Mouse (Mus musculus) forebrain, postnatal 0 days (tissue): ENCODE measurements around the gene Pir. TPM values are rescaled to one million over a fixed set of nuclear protein-coding genes. Genes with fewer than 3 reads are reported as not detected.

Source experiments
- ATAC-seq: fragments of 200-750 bp; cut with Nextera tagmentation; 2 replicates; pipeline ENCODE4 v1.8.0; 2017; ENCODE audit warnings: mild to moderate bottlenecking, moderate library complexity
- DNase-seq: peaks from one replicate; pipeline ENCODE4 v3.0.0-alpha.2; 2015
- H3K27ac ChIP-seq: fragments of 300-500 bp; sonication (generic); 2 replicates; pipeline ENCODE4 v1.5.1; 2014; ENCODE audit warnings: low read depth, mild to moderate bottlenecking, antibody characterized with exemption, low read length, moderate library complexity, mixed read lengths
- H3K27me3 ChIP-seq: fragments of 300-500 bp; sonication (generic); 2 replicates; pipeline ENCODE4 v1.6.1; 2014; ENCODE audit warnings: mild to moderate bottlenecking, low read length, mixed read lengths; ENCODE audit not compliant: insufficient read depth
- H3K36me3 ChIP-seq: fragments of 300-500 bp; sonication (generic); 2 replicates; pipeline ENCODE4 v1.6.1; 2014; ENCODE audit warnings: mild to moderate bottlenecking, moderate library complexity; ENCODE audit not compliant: insufficient read depth
- H3K4me1 ChIP-seq: fragments of 300-500 bp; sonication (generic); 2 replicates; pipeline ENCODE4 v1.6.1; 2014; ENCODE audit warnings: antibody characterized with exemption; ENCODE audit not compliant: insufficient read depth
- H3K4me2 ChIP-seq: fragments of 300-500 bp; sonication (generic); 2 replicates; pipeline ENCODE4 v1.6.1; 2014; ENCODE audit warnings: low read depth, mild to moderate bottlenecking, moderate library complexity
- H3K4me3 ChIP-seq: fragments of 300-500 bp; sonication (generic); 2 replicates; pipeline ENCODE4 v1.5.1; 2014; ENCODE audit warnings: low read depth, low read length, mixed read lengths
- H3K9ac ChIP-seq: fragments of 300-500 bp; sonication (generic); 2 replicates; pipeline ENCODE4 v1.6.1; 2014; ENCODE audit warnings: mild to moderate bottlenecking
- H3K9me3 ChIP-seq: fragments of 300-500 bp; sonication (generic); 2 replicates; pipeline ENCODE4 v1.6.1; 2016; ENCODE audit warnings: low read length
- CTCF ChIP-seq: sonication (generic); IDR thresholded peaks from 2 replicates; pipeline ENCODE4 v1.5.1; 2016; ENCODE audit warnings: antibody characterized with exemption, control low read depth, low read depth
- WGBS: fragments of 180-500 bp; shearing (Covaris S2); extraction: QIAGEN DNeasy Blood & Tissue Kit; methylation state at CpG from one replicate; pipeline ENCODE4 v1.1.7; 2014; 5-methylcytosine and 5-hydroxymethylcytosine counted together
- polyA plus RNA-seq: library from polyadenylated mRNA; unstranded; fragments of >200 nt; fragmentation: Nextera tagmentation; extraction: Ambion mirVana; gene quantifications from 2 replicates; pipeline ENCODE4 v1.2.1, GENCODE M21; 2015
- total RNA-seq: library from RNA; depleted of rRNA; stranded (reverse); fragments of >200 nt; gene quantifications from 2 replicates; pipeline ENCODE4 v1.2.3, GENCODE M21; 2014

The Pir gene
- total and polyA plus RNA-seq, 2 experiments from 2014 or later = 3.1 to 6.1 TPM

DNA sequence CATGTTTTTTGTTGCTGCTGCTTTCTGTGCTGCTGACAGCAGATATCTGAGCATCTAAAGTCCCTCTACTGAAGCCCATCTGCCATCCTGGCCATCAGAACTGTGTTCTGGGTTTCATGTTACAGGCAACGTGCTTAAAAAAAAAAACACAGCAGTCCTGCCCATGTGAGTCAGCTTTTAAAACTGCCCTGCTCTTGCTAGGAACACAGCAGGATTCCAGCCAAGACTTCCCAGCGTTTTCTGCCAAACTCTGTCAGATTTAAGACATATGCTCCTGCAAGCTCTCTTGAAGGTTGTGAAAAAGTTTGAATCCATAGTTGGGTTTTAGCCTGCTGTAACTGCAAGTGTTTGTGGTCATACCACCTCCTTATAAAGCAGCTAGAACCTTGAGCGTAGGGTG lies 103.9 kb downstream of the Pir start, which contains the start of gene Vegfd:
Gene Vegfd (plus strand): TSS at position 298 of the 400 bp plus-strand sequence.
- TF ChIP-seq CTCF = no peak
- DNase-seq = peak; percentile 64
- no peak within 1 kb of the TSS for H3K9ac ChIP-seq
- no peaks in the 10 kb centered on the region for H3K9me3 ChIP-seq
- 29% methylated on average over 3 of the region's 3 CpGs for WGBS
- H3K4me2 ChIP-seq = no peak within 1 kb of the TSS
- no peaks in the 10 kb centered on the region for H3K36me3 ChIP-seq
- no peaks in the 10 kb centered on the region for H3K4me1 ChIP-seq
- no peak within 1 kb of the TSS for H3K4me3 ChIP-seq
- ATAC-seq = peak; percentile 62
- no peak within 1 kb of the TSS for H3K27ac ChIP-seq
- H3K27me3 ChIP-seq = no peaks in the 10 kb centered on the region

DNA sequence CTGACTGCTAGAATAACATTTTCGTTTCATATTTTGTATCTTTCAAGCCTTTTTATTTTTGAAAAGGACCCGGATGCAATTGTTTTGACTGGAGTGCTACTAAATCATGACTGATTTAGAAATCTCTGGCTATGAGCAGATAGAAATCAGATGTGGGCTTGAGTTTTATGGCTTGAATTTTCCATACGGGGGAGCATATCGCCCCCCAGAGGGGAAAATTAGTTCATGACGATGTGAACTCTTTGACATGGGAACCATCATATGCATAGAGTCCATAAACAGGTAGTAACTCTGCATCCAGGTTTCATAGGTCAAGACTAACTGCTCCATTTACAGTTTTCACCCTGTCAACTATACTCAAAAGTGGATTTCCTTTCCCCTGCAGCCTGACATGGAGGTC lies 105.4 kb downstream of the Pir start:
- Histone ChIP-seq H3K27ac (no peak overlapping the region), H3K9ac (no peak overlapping the region), H3K9me3 (no peaks in the 10 kb centered on the region), H3K4me3 (no peak overlapping the region), H3K27me3 (no peaks in the 10 kb centered on the region), H3K36me3 (no peaks in the 10 kb centered on the region), H3K4me1 (no peaks in the 10 kb centered on the region), H3K4me2 (no peak overlapping the region)
- ATAC-seq (no peak), DNase-seq (no peak)
- WGBS = 64% methylated on average over 5 of the region's 5 CpGs
- no peak for TF ChIP-seq CTCF

GRCm38 (mm10) chrX:164379721-164380120 lies 110.5 kb downstream of the Pir start:
- Histone ChIP-seq H3K36me3 (no peaks in the 10 kb centered on the region), H3K4me2 (no peak overlapping the region), H3K27me3 (no peaks in the 10 kb centered on the region), H3K9ac (no peak overlapping the region), H3K4me1 (no peaks in the 10 kb centered on the region), H3K9me3 (no peaks in the 10 kb centered on the region), H3K27ac (no peak overlapping the region), H3K4me3 (no peak overlapping the region)
- no peak for DNase-seq
- no peak for ATAC-seq
- no peak for TF ChIP-seq CTCF
- 77% methylated on average over 4 of the region's 4 CpGs for WGBS

GRCm38 (mm10) chrX:164381618-164382408 lies 112.6 kb downstream of the Pir start:
- H3K36me3 ChIP-seq = no peaks in the 10 kb centered on the region
- 30% methylated on average over 33 of the region's 33 CpGs for WGBS
- DNase-seq (peak; percentile 70), ATAC-seq (peak; percentile 93)
- H3K4me1 ChIP-seq = no peaks in the 10 kb centered on the region
- peak overlapping the region; percentile 35 for H3K4me3 ChIP-seq
- TF ChIP-seq CTCF = no peak
- peak overlapping the region; percentile 64 for H3K4me2 ChIP-seq
- peak overlapping the region; percentile 28; the same call in 1 of the 2 replicates for H3K9ac ChIP-seq
- H3K9me3 ChIP-seq = no peaks in the 10 kb centered on the region
- H3K27me3 ChIP-seq = no peaks in the 10 kb centered on the region
- H3K27ac ChIP-seq = no peak overlapping the region

GRCm38 (mm10) chrX:164394091-164394490 lies 124.9 kb downstream of the Pir start:
- no peak for TF ChIP-seq CTCF
- Histone ChIP-seq H3K27ac (no peak overlapping the region), H3K9ac (no peak overlapping the region), H3K27me3 (no peaks in the 10 kb centered on the region), H3K9me3 (no peaks in the 10 kb centered on the region), H3K4me1 (no peaks in the 10 kb centered on the region), H3K36me3 (no peaks in the 10 kb centered on the region), H3K4me2 (no peak overlapping the region), H3K4me3 (no peak overlapping the region)
- DNase-seq (no peak), ATAC-seq (no peak)
- WGBS = 67% methylated on average over 4 of the region's 4 CpGs

DNA sequence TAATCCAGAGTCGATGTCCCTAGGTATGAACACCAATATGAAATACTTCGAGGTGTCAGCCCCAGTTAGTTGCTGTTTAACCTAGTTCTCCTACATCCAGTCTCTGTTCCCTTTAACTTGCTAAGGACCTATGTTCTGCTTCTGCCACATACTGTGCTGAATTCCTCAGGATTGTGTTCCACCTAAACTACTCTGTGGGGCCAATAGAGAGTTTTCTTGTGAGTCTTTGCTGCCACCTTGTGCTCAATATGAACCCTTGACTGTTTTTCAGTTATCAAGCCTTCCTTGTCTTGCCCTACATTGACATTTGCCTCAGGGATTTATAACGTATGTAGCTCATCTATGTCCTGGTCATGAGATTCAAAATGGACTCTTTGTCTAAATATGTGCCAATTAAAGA lies 129.3 kb downstream of the Pir start:
- peak; percentile 74 for ATAC-seq
- WGBS = 66% methylated on average over 3 of the region's 3 CpGs
- peak; percentile 67 for TF ChIP-seq CTCF
- Histone ChIP-seq H3K4me3 (no peak overlapping the region), H3K9ac (no peak overlapping the region), H3K27me3 (no peaks in the 10 kb centered on the region), H3K4me1 (no peaks in the 10 kb centered on the region), H3K4me2 (no peak overlapping the region), H3K36me3 (no peaks in the 10 kb centered on the region), H3K9me3 (no peaks in the 10 kb centered on the region), H3K27ac (no peak overlapping the region)
- DNase-seq = peak; percentile 63

- no peak overlapping the region for H3K27ac ChIP-seq
These were observed 136.0 kb downstream of the Pir start for GRCm38 (mm10) chrX:164405080-164405649.

More at GRCm38 (mm10) chrX:164405080-164405649, 136.0 kb downstream of the Pir start:
- Histone ChIP-seq H3K4me1 (no peaks in the 10 kb centered on the region), H3K4me3 (no peak overlapping the region), H3K36me3 (no peaks in the 10 kb centered on the region), H3K9me3 (no peaks in the 10 kb centered on the region), H3K9ac (no peak overlapping the region), H3K4me2 (no peak overlapping the region), H3K27me3 (no peaks in the 10 kb centered on the region)
- TF ChIP-seq CTCF = no peak
- ATAC-seq = no peak
- DNase-seq = no peak
